Mouse (Mus musculus) liver, postnatal 0 days (tissue): ENCODE results near the gene Tnf. TPM values are rescaled to one million over a fixed set of nuclear protein-coding genes. Genes with fewer than 3 reads are reported as not detected.

Experiments used
- ATAC-seq: fragments of 200-750 bp; cut with Nextera tagmentation; 2 replicates; pipeline ENCODE4 v1.8.0; 2017; ENCODE audit warnings: mild to moderate bottlenecking, moderate library complexity
- DNase-seq: peaks from one replicate; pipeline ENCODE4 v3.0.0-alpha.2; 2016
- H3K27ac ChIP-seq: fragments of 300-500 bp; sonication (generic); 2 replicates; pipeline ENCODE4 v1.5.1; 2014; ENCODE audit warnings: antibody characterized with exemption, moderate library complexity, mild to moderate bottlenecking, low read depth
- H3K27me3 ChIP-seq: fragments of 300-500 bp; sonication (generic); 2 replicates; pipeline ENCODE4 v1.6.1; 2014; ENCODE audit warnings: low read length, control low read depth, mixed read lengths; ENCODE audit not compliant: insufficient read depth
- H3K36me3 ChIP-seq: fragments of 300-500 bp; sonication (generic); replicated peaks from 2 replicates; pipeline ENCODE4 v1.6.1; 2014; ENCODE audit warnings: mild to moderate bottlenecking, control low read depth, low read length, moderate library complexity, mixed read lengths; ENCODE audit not compliant: insufficient read depth
- H3K4me1 ChIP-seq: fragments of 300-500 bp; sonication (generic); 2 replicates; pipeline ENCODE4 v1.6.1; 2014; ENCODE audit warnings: antibody characterized with exemption, mild to moderate bottlenecking, control low read depth; ENCODE audit not compliant: insufficient read depth
- H3K4me2 ChIP-seq: fragments of 300-500 bp; sonication (generic); 2 replicates; pipeline ENCODE4 v1.6.1; 2014; ENCODE audit warnings: low read depth, mild to moderate bottlenecking, low read length, moderate library complexity, mixed read lengths
- H3K4me3 ChIP-seq: fragments of 300-500 bp; sonication (generic); 2 replicates; pipeline ENCODE4 v1.5.1; 2014; ENCODE audit warnings: low read depth, low read length
- H3K9ac ChIP-seq: fragments of 300-500 bp; sonication (generic); replicated peaks from 2 replicates; pipeline ENCODE4 v1.6.1; 2014; ENCODE audit warnings: mild to moderate bottlenecking, moderate library complexity
- H3K9me3 ChIP-seq: fragments of 300-500 bp; sonication (generic); 2 replicates; pipeline ENCODE4 v1.6.1; 2016; ENCODE audit warnings: mild to moderate bottlenecking, control low read depth, low read length, mixed read lengths
- CTCF ChIP-seq: sonication (generic); IDR thresholded peaks from 2 replicates; pipeline ENCODE4 v1.5.1; 2016; ENCODE audit warnings: antibody characterized with exemption, low read depth
- EP300 ChIP-seq: IDR thresholded peaks from 2 replicates; pipeline ENCODE4 v1.6.1; 2016; ENCODE audit warnings: antibody characterized with exemption, low read depth, mild to moderate bottlenecking
- WGBS: fragments of 180-500 bp; shearing (Covaris S2); extraction: QIAGEN DNeasy Blood & Tissue Kit; methylation state at CpG from one replicate; pipeline ENCODE4 v1.1.7; 2014; ENCODE audit not compliant: insufficient replicate concordance; 5-methylcytosine and 5-hydroxymethylcytosine counted together
- polyA plus RNA-seq: library from polyadenylated mRNA; unstranded; fragments of >200 nt; fragmentation: Nextera tagmentation; extraction: Ambion mirVana; gene quantifications from 2 replicates; pipeline ENCODE4 v1.2.1, GENCODE M21; 2015

Tnf gene
- polyA plus RNA-seq, 1 experiment from 2014 or later, result 0.59 TPM

- H3K27ac ChIP-seq, result no peak overlapping the region
- no peaks in the 10 kb centered on the region for H3K9me3 ChIP-seq
- ATAC-seq (no peak), DNase-seq (peak; percentile 68)
- 0 out of 2 replicates have a peak overlapping the region, but pooled peaks have one; percentile 92 for H3K4me2 ChIP-seq
- no peaks in the 10 kb centered on the region for H3K27me3 ChIP-seq
- peaks cover 21% of the 10 kb centered on the region for H3K4me1 ChIP-seq
- H3K36me3 ChIP-seq, result peaks cover 9% of the 10 kb centered on the region
- TF ChIP-seq EP300 (no peak), CTCF (peak; percentile 85)
- 68% methylated on average over 8 of the region's 8 CpGs for WGBS
- H3K9ac ChIP-seq, result no peak overlapping the region
- H3K4me3 ChIP-seq, result no peak overlapping the region
Measured at GRCm38 (mm10) chr17:35166352-35167035, 35.3 kb downstream of the Tnf start.

- ATAC-seq (no peak), DNase-seq (no peak)
- H3K9ac ChIP-seq, result peak overlapping the region; percentile 39
- H3K36me3 ChIP-seq, result peaks cover 18% of the 10 kb centered on the region
- 26% methylated on average over 12 of the region's 12 CpGs for WGBS
- TF ChIP-seq EP300, result no peak
- TF ChIP-seq CTCF, result no peak
- H3K27ac ChIP-seq, result peak overlapping the region; percentile 94
- no peaks in the 10 kb centered on the region for H3K9me3 ChIP-seq
- no peaks in the 10 kb centered on the region for H3K27me3 ChIP-seq
- H3K4me3 ChIP-seq, result peak overlapping the region; percentile 85
- H3K4me2 ChIP-seq, result peak overlapping the region; percentile 92
- peaks cover 21% of the 10 kb centered on the region for H3K4me1 ChIP-seq
Measured at GRCm38 (mm10) chr17:35165451-35166155, 36.2 kb downstream of the Tnf start.

- peak within 1 kb of the TSS; percentile 85 for H3K4me3 ChIP-seq
- peak within 1 kb of the TSS; percentile 96 for H3K9ac ChIP-seq
- no peaks in the 10 kb centered on the region for H3K9me3 ChIP-seq
- peak; percentile 95 for ATAC-seq
- H3K27me3 ChIP-seq, result no peaks in the 10 kb centered on the region
- DNase-seq, result peak; percentile 96
- H3K36me3 ChIP-seq, result peaks cover 26% of the 10 kb centered on the region
- peaks cover 21% of the 10 kb centered on the region for H3K4me1 ChIP-seq
- H3K27ac ChIP-seq, result peak within 1 kb of the TSS; percentile 94
- under 1% methylated on average over 60 of the region's 89 CpGs for WGBS
- H3K4me2 ChIP-seq, result peak within 1 kb of the TSS; percentile 92
- TF ChIP-seq CTCF, result no peak
- TF ChIP-seq EP300, result peak; percentile 39; the same call in 1 of the 2 replicates
Measured at GRCm38 (mm10) chr17:35164568-35165450, 37.0 kb downstream of the Tnf start, which contains the start of gene Prrc2a. TSS of gene Prrc2a (minus strand) at chr17:35164897.

GRCm38 (mm10) chr17:35164218-35164567 lies 37.6 kb downstream of the Tnf start:
- WGBS, result 4% methylated on average over 24 of the region's 28 CpGs
- no peak for ATAC-seq

GRCm38 (mm10) chr17:35163326-35164081 lies 38.3 kb downstream of the Tnf start:
- WGBS, result 8% methylated on average over 8 of the region's 8 CpGs
- DNase-seq, result no peak
- ATAC-seq, result no peak

More at GRCm38 (mm10) chr17:35164218-35164567, 37.6 kb downstream of the Tnf start:
- Histone ChIP-seq H3K27me3 (no peaks in the 10 kb centered on the region), H3K36me3 (peaks cover 32% of the 10 kb centered on the region), H3K4me1 (peaks cover 21% of the 10 kb centered on the region), H3K9ac (peak overlapping the region; percentile 96), H3K9me3 (no peaks in the 10 kb centered on the region), H3K4me2 (peak overlapping the region; percentile 92), H3K27ac (peak overlapping the region; percentile 94), H3K4me3 (peak overlapping the region; percentile 85)
- TF ChIP-seq EP300, result no peak
- TF ChIP-seq CTCF, result no peak
- no peak for DNase-seq

More at GRCm38 (mm10) chr17:35163326-35164081, 38.3 kb downstream of the Tnf start:
- peak overlapping the region; percentile 92 for H3K4me2 ChIP-seq
- H3K36me3 ChIP-seq, result peaks cover 39% of the 10 kb centered on the region
- H3K27me3 ChIP-seq, result no peaks in the 10 kb centered on the region
- H3K4me1 ChIP-seq, result peaks cover 21% of the 10 kb centered on the region
- TF ChIP-seq EP300 (no peak), CTCF (no peak)
- H3K4me3 ChIP-seq, result peak overlapping the region; percentile 85
- no peaks in the 10 kb centered on the region for H3K9me3 ChIP-seq
- peak overlapping the region; percentile 96 for H3K9ac ChIP-seq
- peak overlapping the region; percentile 94 for H3K27ac ChIP-seq
